Mouse (Mus musculus) 3T3-L1 (cell line): ENCODE measurements around the gene Macc1.

Experiments
- DNase-seq: peaks from one replicate; pipeline ENCODE4 v3.0.0-alpha.2; 2015; ENCODE audit warnings: low read depth, low spot score

Gene Macc1

DNA sequence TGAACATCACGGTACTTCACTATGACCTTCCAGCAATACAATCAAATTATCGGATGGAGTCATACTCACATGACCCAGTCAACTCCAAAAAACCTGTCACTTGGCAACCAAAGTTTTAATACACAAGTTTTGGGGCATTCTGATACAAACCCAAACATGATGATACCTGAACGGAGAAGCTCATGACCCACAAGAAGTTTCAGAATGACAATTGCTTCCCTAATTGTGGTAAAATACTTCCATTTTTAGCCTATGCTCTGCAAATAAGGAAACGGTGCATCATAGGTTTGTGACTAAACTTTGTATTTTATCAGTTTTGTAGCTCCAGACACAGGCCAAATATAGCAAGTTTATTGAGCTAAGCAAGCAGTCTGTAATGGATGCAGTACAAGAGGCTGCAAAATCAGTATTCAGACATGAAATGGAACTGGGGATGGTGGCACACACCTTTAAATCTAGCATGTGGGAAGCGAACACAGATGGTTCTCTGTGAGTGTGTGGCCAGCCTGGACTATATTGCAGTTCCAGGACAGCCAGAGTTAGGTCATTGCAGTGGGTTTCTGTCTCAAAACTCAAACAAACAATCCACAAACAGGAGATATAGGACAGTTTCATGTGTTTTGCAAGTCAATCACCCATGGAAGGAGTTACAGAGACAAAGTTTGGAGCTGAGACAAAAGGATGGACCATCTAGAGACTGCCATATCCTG is 170.0 kb downstream of the Macc1 start:
- no peak for DNase-seq

DNA sequence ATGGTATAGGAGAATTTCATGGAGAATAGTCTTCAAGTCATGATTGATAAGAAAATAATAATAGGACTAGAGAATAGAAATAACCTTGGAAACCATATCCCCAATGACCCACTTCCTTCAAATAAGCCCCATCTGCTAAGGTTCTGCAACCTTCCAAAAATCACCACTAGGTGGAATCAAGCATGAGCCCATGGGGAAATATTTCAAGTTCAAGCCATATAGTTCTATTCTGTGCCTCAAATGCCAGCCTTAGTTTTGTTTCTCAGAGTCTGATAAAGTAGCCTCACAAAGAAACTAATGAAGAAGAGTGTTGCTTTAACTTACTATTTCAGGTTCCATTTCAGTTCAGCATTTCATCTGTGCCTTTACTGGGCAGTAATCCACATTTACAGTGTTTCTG is 197.1 kb downstream of the Macc1 start:
- DNase-seq = no peak
